Mouse (Mus musculus) CH12.LX (cell line): ENCODE data around the gene Ppara. TPM values are rescaled to one million over a fixed set of nuclear protein-coding genes. Genes with fewer than 3 reads are reported as not detected.

ENCODE experiments used
- DNase-seq: peaks from one replicate; pipeline ENCODE4 v3.0.0-alpha.2; 2013; ENCODE audit errors: extremely low read depth
- H3K27ac ChIP-seq: 2 replicates; pipeline ENCODE4 v1.5.1; 2012; ENCODE audit warnings: low read depth, mild to moderate bottlenecking, control low read depth, moderate library complexity; ENCODE audit not compliant: insufficient read depth
- H3K27me3 ChIP-seq: replicated peaks from 2 replicates; pipeline ENCODE3; 2012; ENCODE audit warnings: inconsistent platforms
- H3K36me3 ChIP-seq, 2 experiments: replicated peaks in 1 of 2; 2 replicates each; pipeline versions ENCODE3 to v1.6.1; 2012; ENCODE audit warnings: inconsistent platforms in 1 of 2, low read length in 1 of 2, mild to moderate bottlenecking in 1 of 2, mixed read lengths in 1 of 2, moderate library complexity in 1 of 2; ENCODE audit not compliant: control insufficient read depth in 1 of 2, insufficient read depth in 1 of 2
- H3K4me1 ChIP-seq, 2 experiments: 2 replicates each; pipeline ENCODE4 v1.6.1; 2012; ENCODE audit warnings: inconsistent platforms in 1 of 2, moderate library complexity in 1 of 2; ENCODE audit not compliant: insufficient read depth in 2 of 2, control insufficient read depth in 1 of 2
- H3K4me2 ChIP-seq: 2 replicates; pipeline ENCODE4 v1.6.1; 2012; ENCODE audit warnings: low read depth, mild to moderate bottlenecking, control low read depth; ENCODE audit not compliant: poor library complexity, insufficient read depth, severe bottlenecking
- H3K4me3 ChIP-seq, 3 experiments: fragments of 150-350 bp in 1 of 3; sonication (generic) in 1 of 3; replicated peaks in 1 of 3; 2 replicates each; pipeline versions ENCODE3 to v1.5.1; 2011 to 2012; ENCODE audit warnings: low read depth in 2 of 3, low read length in 2 of 3, mild to moderate bottlenecking in 2 of 3, moderate library complexity in 2 of 3, control low read depth in 1 of 3, improper control_type of control experiment in 1 of 3, inconsistent platforms in 1 of 3, mixed read lengths in 1 of 3; ENCODE audit not compliant: poor library complexity in 1 of 3
- H3K79me2 ChIP-seq: replicated peaks from 2 replicates; pipeline ENCODE4 v1.6.1; 2012; ENCODE audit warnings: mild to moderate bottlenecking, moderate library complexity; ENCODE audit not compliant: control insufficient read depth, poor library complexity, insufficient read depth, severe bottlenecking; ENCODE audit errors: extremely low read depth
- H3K9ac ChIP-seq: 2 replicates; pipeline ENCODE4 v1.6.1; 2012; ENCODE audit warnings: low read depth, mild to moderate bottlenecking, control low read depth, moderate library complexity; ENCODE audit not compliant: insufficient read depth
- H3K9me3 ChIP-seq: replicated peaks from 2 replicates; pipeline ENCODE3; 2012; ENCODE audit warnings: low read length, inconsistent platforms, mixed read lengths
- BHLHE40 ChIP-seq: IDR thresholded peaks from 2 replicates; pipeline ENCODE4 v1.6.1; 2011; ENCODE audit warnings: mild to moderate bottlenecking, low read depth, low read length, improper control_type of control experiment
- CHD1 ChIP-seq: IDR thresholded peaks from 2 replicates; pipeline ENCODE4 v1.6.1; 2012; ENCODE audit warnings: low read depth, low read length, improper control_type of control experiment, inconsistent platforms
- CTCF ChIP-seq, 2 experiments: IDR thresholded peaks in 1 of 2; conservative IDR thresholded peaks in 1 of 2; 2 replicates each; pipeline ENCODE4 v1.5.1; 2011 to 2012; ENCODE audit warnings: low read depth in 2 of 2, low read length in 2 of 2, improper control_type of control experiment in 1 of 2, inconsistent platforms in 1 of 2, mild to moderate bottlenecking in 1 of 2, moderate library complexity in 1 of 2
- E2F4 ChIP-seq: IDR thresholded peaks from 2 replicates; pipeline ENCODE4 v1.6.1; 2011; ENCODE audit warnings: low read depth, low read length, improper control_type of control experiment; ENCODE audit not compliant: insufficient replicate concordance
- ELF1 ChIP-seq: IDR thresholded peaks from 2 replicates; pipeline ENCODE4 v1.6.1; 2014; ENCODE audit warnings: low read depth, mild to moderate bottlenecking, inconsistent platforms, low read length, improper control_type of control experiment
- EP300 ChIP-seq: IDR thresholded peaks from 2 replicates; pipeline ENCODE4 v1.6.1; 2011; ENCODE audit warnings: low read length, improper control_type of control experiment
- HCFC1 ChIP-seq: IDR thresholded peaks from 2 replicates; pipeline ENCODE4 v1.6.1; 2012; ENCODE audit warnings: low read depth, mild to moderate bottlenecking, inconsistent platforms, low read length, improper control_type of control experiment
- MAX ChIP-seq: IDR thresholded peaks from 2 replicates; pipeline ENCODE4 v1.6.1; 2011; ENCODE audit warnings: low read length, improper control_type of control experiment
- MYC ChIP-seq: IDR thresholded peaks from 2 replicates; pipeline ENCODE4 v1.6.1; 2011; ENCODE audit warnings: low read depth, mild to moderate bottlenecking, improper control_type of control experiment, low read length
- NELFE ChIP-seq: IDR thresholded peaks from 2 replicates; pipeline ENCODE4 v1.6.1; 2011; ENCODE audit warnings: low read depth, low read length, improper control_type of control experiment
- RAD21 ChIP-seq: IDR thresholded peaks from 2 replicates; pipeline ENCODE4 v1.6.1; 2011; ENCODE audit warnings: low read depth, mild to moderate bottlenecking, low read length, improper control_type of control experiment, moderate library complexity
- RCOR1 ChIP-seq: conservative IDR thresholded peaks from 2 replicates; pipeline ENCODE4 v1.6.1; 2012; ENCODE audit warnings: low read depth, mild to moderate bottlenecking, inconsistent platforms, low read length, improper control_type of control experiment
- SMC3 ChIP-seq: IDR thresholded peaks from 2 replicates; pipeline ENCODE4 v1.6.1; 2011; ENCODE audit warnings: low read depth, low read length, improper control_type of control experiment
- TBP ChIP-seq: conservative IDR thresholded peaks from 2 replicates; pipeline ENCODE4 v1.6.1; 2011; ENCODE audit warnings: low read depth, low read length, improper control_type of control experiment
- TCF12 ChIP-seq: IDR thresholded peaks from 2 replicates; pipeline ENCODE4 v1.6.1; 2014; ENCODE audit warnings: low read depth, mild to moderate bottlenecking, inconsistent platforms, low read length, improper control_type of control experiment
- USF1 ChIP-seq: IDR thresholded peaks from 2 replicates; pipeline ENCODE4 v1.6.1; 2014; ENCODE audit warnings: low read depth, mild to moderate bottlenecking, inconsistent platforms, low read length, improper control_type of control experiment
- USF2 ChIP-seq: conservative IDR thresholded peaks from 2 replicates; pipeline ENCODE4 v1.6.1; 2011; ENCODE audit warnings: low read depth, low read length, improper control_type of control experiment
- ZC3H11A ChIP-seq: IDR thresholded peaks from 2 replicates; pipeline ENCODE4 v1.6.1; 2012; ENCODE audit warnings: low read depth, mild to moderate bottlenecking, inconsistent platforms, low read length, improper control_type of control experiment
- ZMIZ1 ChIP-seq: IDR thresholded peaks from 2 replicates; pipeline ENCODE4 v1.6.1; 2012; ENCODE audit warnings: low read depth, mild to moderate bottlenecking, inconsistent platforms, low read length, improper control_type of control experiment
- dilution Hi-C: fragments of 300-500 bp; cut with MboI; formaldehyde crosslinking; loops from 2 replicates; pipeline ENCODE4 v1.14.3; 2020; ENCODE audit warnings: low sequenced_read_pairs; ENCODE audit not compliant: extremely low pct_unique_long_range_greater_than_20kb, extremely low pct_ligation_motif_present
- in situ Hi-C: fragments of 300-500 bp; cut with MboI; formaldehyde crosslinking; loops from 3 replicates; pipeline ENCODE4 v1.14.3; 2019; ENCODE audit warnings: low sequenced_read_pairs, low pct_ligation_motif_present, low pct_unique_long_range_greater_than_20kb, mixed read lengths
- polyA plus RNA-seq: library from polyadenylated mRNA; unstranded; fragments of >175 nt; gene quantifications from 2 replicates; pipeline ENCODE4 v1.2.1, GENCODE M21; 2012; ENCODE audit warnings: low read depth; ENCODE audit not compliant: insufficient read length
- total RNA-seq, 2 experiments: library from RNA; depleted of rRNA; stranded (reverse); fragments of 300-350 nt in 1 of 2; fragments of >200 nt in 1 of 2; gene quantifications; 2 replicates each; pipeline ENCODE4 v1.2.3; 2012 to 2014

The Ppara gene
- total and polyA plus RNA-seq, 3 experiments: not detected

DNA sequence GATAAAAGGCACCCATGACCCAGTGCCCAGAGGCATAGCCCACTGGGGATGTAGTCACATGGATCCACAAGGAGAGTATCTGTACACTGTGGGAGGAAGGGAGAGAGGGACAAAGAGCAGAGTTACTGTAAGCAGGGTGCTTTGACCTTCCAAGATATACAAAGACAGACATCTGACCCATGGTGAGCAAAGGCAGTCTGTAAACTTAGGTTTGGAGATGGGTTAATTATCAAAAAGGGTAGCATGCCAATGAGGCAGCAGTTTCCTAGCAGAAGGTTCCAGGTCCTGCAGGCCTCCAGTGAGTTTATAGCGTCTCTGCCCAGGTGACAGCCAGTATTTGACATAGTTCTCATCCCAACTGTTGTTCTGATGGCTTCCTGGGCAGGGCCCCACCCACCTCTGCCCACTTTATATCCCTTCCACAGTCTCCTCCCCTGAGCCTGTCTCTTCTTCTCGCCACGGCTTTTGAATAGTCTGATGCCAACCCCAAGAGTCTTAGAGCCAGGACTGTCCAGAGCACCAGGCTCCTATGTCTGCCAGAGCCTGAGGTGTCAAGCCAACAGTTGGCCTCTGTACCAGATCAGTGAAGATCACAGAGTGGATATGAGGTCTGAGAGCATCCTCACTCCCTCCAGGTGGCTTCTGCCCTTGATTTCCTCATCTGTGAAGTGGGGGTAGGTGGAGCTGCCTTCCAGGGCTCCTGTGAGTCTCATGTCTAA, 2.7 kb upstream of the Ppara start:
- dilution Hi-C loops (no loop called here), in situ Hi-C loops (loop anchor here (25.0 kb wide), 1 partner anchor 305 kb away; the partner anchor contains the start of gene Celsr1)
- TF ChIP-seq SMC3: no peak
- TF ChIP-seq EP300: no peak
- no peak for TF ChIP-seq RCOR1
- no peak for TF ChIP-seq CTCF (conservative IDR thresholded peaks at IDR 0.05 in 1 of 2, IDR thresholded peaks at IDR 0.05 in 1 of 2; ENCODE audit: low read depth in 2 of 2, low read length in 2 of 2)
- Histone ChIP-seq H3K4me2 (no peak overlapping the region), H3K4me3 (no peak overlapping the region), H3K36me3 (no peaks in the 10 kb centered on the region), H3K27ac (no peak overlapping the region), H3K9me3 (no peaks in the 10 kb centered on the region), H3K4me1 (peaks cover 8% of the 10 kb centered on the region in 2 experiments; a peak in 2 of 4 replicates), H3K79me2 (no peaks in the 10 kb centered on the region), H3K9ac (no peak overlapping the region), H3K27me3 (peaks cover 90% of the 10 kb centered on the region)
- DNase-seq: no peak

DNA sequence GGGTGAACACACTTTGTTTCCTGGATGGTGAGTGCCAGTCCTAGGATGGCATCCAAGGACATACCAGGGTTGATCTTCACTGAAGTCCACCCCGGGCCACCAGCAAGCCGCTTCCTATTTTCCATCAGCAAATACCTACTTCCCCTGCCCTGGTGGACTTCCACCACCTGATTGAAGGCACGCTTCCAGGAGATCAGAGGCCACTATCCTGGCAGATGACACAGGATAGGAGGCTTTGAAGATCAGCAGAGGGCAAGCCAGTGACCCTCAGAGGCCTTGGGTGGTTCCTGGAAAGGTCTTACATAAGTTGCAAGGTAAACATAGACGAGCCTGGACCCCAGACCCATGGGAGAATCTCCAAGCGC, 2.2 kb upstream of the Ppara start:
- in situ Hi-C loops: loop anchor here (25.0 kb wide), 1 partner anchor 305 kb away; the partner anchor contains the start of gene Celsr1
- H3K27me3 ChIP-seq: peaks cover 90% of the 10 kb centered on the region
- no peak overlapping the region for H3K27ac ChIP-seq
- H3K4me3 ChIP-seq: no peak overlapping the region
- no peak for DNase-seq
- H3K9ac ChIP-seq: no peak overlapping the region
- no peak overlapping the region for H3K4me2 ChIP-seq
- dilution Hi-C loops: no loop called here
- no peaks in the 10 kb centered on the region for H3K36me3 ChIP-seq
- H3K79me2 ChIP-seq: no peaks in the 10 kb centered on the region
- H3K9me3 ChIP-seq: no peaks in the 10 kb centered on the region
- peaks cover 8% of the 10 kb centered on the region in 2 experiments; a peak in 2 of 4 replicates for H3K4me1 ChIP-seq
- no peak for TF ChIP-seq TCF12
- TF ChIP-seq TBP: no peak
- no peak for TF ChIP-seq RAD21
- no peak for TF ChIP-seq SMC3
- TF ChIP-seq ZMIZ1: no peak
- no peak for TF ChIP-seq ZC3H11A
- TF ChIP-seq E2F4: no peak
- TF ChIP-seq ELF1: no peak
- TF ChIP-seq MYC: no peak
- TF ChIP-seq HCFC1: no peak
- TF ChIP-seq NELFE: no peak
- no peak for TF ChIP-seq CTCF (conservative IDR thresholded peaks at IDR 0.05 in 1 of 2, IDR thresholded peaks at IDR 0.05 in 1 of 2; ENCODE audit: low read depth in 2 of 2, low read length in 2 of 2)
- no peak for TF ChIP-seq USF2
- TF ChIP-seq MAX: no peak
- TF ChIP-seq USF1: no peak
- TF ChIP-seq CHD1: no peak
- TF ChIP-seq BHLHE40: no peak
